Mouse (Mus musculus) lung, postnatal 25 days (tissue): ENCODE results near the gene Fam155a.
"Not testable (repeated sequence)": the region's sequence is repeated elsewhere in the genome, so short reads cannot be mapped to it uniquely, and the experiment has no call there.

Experiments
- DNase-seq: peaks from one replicate; pipeline ENCODE4 v3.0.0; 2022; ENCODE audit warnings: low spot score

Gene Fam155a

DNA sequence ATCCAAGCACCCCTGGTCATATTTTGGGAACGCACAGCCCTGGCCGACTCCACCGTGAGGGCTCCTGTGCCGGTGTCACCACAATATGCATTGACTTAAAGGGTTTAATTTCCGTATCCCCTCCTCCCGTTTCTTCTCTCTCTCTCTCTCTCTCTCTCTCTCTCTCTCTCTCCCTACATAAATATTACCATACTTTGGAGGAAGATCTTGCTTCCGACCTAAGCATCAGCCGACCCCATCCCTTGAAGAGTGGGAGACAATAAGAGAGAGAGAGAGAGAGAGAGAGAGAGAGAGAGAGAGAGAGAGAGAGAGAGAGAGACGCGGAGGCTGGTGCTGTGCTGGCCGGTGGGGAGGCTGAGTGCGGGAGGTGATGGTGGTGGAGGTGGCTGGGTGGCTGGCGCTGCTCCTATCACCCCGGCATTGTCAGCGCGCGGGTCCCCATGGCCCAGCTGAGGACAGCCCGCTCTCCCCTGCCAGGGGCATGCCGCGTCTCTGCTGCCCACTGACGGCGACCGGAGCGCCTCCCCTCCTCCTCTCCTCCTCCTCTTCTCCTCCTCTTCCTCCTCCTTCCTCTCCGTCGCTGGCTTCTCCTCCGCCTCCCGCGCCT lies at the start of gene Fam155a:
Fam155a (minus strand) TSS at position 163 of the 607 bp plus-strand sequence.
- DNase-seq = no peak

DNA sequence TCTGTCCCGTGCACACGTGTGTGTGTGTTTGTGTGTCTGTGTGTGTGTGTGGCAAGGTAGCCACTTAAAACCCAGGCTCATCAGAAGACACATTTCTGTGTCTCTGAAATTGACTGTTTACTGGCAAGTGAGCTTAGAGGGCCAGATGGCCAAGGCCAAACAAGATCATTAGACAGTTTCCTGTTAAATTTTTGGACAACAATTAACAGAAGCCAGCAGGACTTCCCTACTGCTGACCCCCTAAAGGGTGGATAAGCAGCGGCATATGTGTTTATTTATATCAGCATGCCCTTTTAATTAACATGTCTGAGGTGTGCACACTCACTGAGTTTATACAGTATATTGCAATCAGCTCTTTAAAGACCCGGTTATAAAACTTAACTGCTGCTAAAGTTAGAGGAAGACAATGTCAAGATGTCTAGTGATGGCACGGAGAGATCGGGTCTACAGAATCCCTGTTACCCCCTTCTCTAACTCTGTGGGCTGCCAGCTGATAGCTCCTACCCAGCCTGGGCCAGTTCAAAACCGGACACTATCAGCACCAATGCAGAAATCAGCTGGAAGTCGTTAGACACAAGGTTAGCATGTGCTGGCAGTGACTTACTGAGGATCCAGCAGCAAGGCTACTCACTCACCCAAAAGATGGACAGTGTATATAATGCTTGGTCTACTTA lies 42.4 kb upstream of the Fam155a start:
- no peak for DNase-seq

DNA sequence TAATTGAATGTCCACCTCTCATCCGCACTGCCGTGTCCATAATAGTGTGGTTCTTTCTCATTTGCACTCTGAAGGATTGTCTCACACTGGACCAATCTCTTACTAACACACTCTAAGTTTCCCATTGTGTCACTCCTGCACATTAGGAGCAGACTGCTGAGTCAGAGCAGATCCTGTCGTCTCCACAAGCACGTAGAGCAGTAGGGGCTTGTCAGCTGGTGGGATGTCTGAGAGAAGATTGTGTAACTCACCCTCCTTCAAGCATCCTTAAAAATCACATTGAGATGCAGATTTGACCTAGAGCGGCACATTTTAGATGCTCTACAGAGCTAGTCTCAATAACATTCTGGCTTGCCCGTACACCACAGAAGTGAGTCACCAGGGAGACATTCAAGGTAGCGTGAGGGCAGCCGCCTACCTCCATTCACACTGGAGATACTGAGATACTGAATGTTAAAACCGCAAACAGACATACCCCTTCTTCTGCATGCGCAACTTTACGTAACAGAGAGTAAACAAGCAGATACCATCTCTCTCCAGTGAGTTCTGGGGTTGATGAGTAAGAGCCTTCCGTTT lies 40.1 kb upstream of the Fam155a start:
- DNase-seq = no peak

DNA sequence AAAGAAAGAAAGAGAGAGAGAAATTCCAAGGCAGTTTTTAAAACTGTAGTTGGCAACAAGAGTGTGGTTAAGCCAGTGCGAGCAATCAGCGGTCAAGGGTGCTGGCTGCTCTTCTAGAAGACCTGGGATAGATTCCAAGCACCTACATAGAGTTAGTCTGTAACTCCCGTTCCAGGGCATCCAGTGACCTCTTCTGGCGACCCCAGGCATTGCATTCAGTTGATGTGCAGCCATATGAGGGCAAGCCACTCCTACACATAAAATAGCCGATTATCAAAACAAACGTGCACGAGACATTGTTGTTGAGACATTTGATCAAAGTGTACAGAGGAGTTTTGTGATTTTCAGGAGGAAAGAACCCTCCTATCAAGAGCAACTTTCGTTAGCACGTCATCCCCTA lies 37.6 kb upstream of the Fam155a start:
- DNase-seq = no peak

GRCm38 (mm10) chr8:9805676-9806075 lies 34.7 kb upstream of the Fam155a start:
- DNase-seq = no peak

DNA sequence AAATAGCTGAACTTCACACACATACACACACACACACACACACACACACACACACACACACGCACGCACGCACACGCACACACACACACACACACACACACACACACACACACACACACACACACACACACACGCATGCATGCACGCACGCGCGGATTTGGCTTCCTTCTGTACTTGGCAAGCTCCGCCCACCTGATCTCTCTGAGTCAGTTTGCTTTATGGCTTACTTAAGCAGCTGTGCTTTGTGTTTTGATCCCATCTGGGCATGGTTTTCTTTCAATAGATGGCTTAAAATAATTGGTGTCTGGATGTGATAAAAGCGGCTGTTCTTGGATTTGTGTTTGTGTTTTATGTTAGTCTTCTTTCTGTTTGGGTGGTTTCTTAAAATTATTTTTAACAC lies 29.4 kb upstream of the Fam155a start:
- DNase-seq = not testable (repeated sequence)

DNA sequence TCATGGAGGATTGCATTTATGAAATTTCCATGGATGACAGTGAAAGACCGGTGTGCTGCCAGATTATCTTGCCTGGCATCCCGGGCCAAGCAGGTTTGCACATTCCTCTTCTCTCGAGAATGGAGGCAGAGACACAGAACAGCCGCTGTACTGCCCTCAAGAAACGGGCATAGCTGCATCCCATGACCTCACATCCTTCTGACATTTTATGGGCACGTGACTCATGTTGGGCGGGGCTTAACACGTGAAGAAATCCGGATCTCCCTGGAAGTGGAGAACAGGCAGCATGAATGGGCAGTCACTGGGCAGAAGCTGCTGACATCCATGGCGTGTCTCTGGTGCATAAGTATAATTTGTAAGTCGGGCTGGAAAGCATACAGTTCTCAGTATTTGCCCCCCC lies 29.0 kb upstream of the Fam155a start:
- DNase-seq = no peak

- DNase-seq = no peak
Observed at GRCm38 (mm10) chr8:9797514-9797913, 26.6 kb upstream of the Fam155a start.

GRCm38 (mm10) chr8:9795724-9796123 lies 24.8 kb upstream of the Fam155a start:
- no peak for DNase-seq

- DNase-seq = no peak
Observed at GRCm38 (mm10) chr8:9793351-9793750, 22.4 kb upstream of the Fam155a start.

DNA sequence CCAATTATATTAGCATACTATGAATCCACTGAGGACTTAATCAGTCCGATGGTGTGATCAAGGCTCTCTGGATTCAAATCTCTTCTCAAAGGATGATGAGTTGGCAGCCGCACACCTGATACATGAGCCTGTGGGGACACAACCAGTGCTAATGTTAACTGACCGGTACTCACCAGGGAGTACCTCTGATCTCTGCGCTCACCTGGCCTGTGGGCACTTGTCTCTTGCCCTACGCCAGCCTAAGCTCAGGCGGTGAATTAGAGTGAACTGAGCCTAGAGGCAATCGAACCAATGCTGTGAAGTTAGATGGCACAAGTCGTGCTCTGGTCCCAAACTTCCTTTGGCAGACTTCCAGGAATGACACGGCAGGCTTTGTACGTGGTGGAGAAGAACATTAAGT lies 9.4 kb upstream of the Fam155a start:
- DNase-seq = no peak

DNA sequence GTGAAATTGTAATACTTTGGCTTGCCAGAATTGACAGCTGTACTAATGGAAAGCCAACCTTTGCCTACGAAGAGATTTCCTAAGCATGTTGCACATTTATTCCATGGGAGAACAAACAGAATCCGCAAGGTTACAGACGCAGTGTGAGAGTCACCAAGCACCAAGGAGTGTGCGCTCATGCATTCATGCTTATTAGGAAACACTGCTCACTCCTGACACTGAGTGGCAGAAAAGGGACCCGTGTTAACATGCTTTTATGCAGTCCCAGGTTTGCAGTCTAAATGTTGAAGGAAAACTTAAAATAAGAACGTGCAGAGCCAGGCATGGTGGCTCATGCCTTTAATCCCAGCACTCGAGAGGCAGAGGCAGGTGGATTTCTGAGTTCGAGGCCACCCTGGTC lies 7.2 kb upstream of the Fam155a start:
- DNase-seq = no peak

DNA sequence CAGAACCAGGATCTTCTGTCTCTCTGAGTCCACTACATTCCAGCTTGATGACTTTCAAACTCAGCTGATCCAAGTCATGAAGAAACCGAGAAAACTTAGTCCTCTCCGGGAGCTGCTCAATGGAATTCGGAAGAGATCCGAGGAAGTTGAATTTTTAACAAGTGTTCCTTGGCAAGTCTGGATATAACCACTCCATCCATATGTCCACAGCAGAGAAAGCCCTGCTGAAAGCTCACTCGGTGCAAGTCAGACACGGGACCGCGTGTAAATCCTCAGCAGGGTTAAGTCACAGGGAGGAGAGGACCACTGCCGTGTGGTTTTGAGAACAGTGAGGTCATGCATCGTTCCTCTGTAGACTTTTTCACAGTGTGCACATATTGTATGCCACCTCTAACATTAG lies 5.9 kb upstream of the Fam155a start:
- DNase-seq = no peak

DNA sequence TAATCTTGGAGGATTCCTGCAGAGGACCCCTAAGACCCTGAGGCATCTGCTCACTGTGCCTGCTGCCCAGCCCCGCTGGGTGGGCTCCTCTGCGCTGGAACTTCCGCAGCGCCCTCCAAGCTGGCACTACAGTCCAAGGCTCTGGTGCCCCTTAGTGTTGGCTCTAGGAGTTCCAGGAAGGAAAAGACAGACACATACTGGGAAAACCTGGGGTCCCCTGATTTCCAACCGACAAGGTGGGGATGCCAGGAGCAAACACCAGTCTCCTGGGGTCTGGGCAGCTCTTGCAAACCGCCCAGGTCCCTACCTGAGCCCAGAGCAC lies 1.5 kb upstream of the Fam155a start:
- no peak for DNase-seq

DNA sequence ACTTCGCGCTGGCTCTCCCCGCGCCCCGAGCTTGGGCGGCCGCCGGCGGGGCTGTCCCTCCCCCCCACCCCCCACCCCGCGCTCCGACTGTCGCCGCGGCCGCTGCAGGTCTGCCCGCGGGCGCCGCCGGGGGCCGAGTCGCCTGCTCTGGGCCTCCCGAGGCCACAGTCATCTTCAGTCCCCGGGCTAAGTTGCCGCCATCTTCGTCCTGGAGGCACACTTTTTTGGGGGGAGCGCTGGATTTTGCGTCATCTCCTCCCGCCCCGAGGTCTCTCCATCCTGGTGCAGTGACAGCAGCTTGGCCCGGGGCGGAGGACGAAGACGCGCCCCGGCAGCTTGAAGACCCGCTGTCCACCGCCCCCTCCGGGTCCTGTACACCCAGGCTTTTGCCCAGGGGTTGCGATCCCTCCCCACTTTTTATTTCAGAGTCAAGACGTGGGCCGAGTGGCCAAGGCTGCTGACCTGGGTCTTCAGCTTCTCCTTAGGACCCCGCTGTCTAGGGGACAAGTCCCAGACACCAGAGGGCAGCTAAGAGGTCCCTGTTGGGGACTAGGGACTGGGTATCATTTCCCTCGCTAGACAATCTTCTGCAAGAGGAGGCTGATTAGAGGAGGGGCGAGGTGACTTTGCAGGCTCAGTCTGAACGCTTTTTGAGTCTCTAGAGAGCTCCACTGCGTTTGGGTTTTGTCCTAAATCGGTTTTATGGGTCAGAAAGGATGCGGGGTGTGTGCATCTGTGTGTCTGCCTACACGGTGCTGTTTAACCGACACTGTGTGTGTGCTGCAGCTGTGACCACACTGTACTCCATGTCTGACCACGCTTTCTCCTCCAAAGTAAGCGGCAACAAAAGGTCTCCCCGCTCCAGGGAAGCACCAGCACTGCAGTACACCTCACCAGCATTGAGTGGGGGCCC lies 901 bp upstream of the Fam155a start:
- no peak for DNase-seq

- no peak for DNase-seq
Observed at GRCm38 (mm10) chr8:9770261-9770998, 531 bp downstream of the Fam155a start.

DNA sequence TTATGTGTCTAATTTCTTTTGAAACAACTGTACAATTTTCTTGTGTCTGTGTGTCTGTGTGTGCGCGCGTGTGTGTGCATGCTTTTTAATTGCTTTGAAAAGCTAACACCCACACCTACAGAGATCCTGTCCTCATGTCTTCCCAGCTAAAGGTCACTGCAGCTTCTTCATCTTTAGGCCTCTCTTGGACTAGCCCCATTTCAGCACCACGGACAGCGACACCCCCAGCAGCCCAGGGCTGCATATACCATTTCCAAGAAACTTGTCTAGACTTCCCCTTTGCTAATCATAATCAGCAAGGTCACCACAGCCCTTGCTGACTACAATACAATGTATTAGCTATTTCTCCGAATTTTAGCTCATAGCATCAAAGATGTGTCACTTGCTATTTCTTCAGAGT lies 1.9 kb downstream of the Fam155a start:
- DNase-seq = peak; percentile 17

- no peak for DNase-seq
Observed at GRCm38 (mm10) chr8:9735169-9735568, 35.8 kb downstream of the Fam155a start.

DNA sequence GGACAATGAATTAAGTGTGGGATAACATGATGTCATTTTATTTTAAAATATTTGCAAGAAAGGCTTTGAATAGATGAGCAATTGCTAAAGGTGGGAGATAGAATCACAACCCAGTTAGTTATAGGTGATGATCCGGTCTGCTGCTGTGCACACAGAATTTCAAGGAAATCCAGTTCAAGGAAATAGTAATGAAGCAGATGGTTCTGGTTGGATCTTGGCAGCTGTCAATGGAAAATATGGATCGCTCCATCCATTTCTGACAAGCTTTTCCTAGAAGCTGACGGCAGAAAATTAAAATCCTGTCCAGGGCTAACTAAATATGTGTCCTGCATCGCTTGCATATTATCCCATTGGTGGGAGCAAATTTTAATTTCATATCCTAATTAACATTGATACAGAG lies 61.2 kb downstream of the Fam155a start:
- DNase-seq = no peak

GRCm38 (mm10) chr8:9707433-9707832 lies 63.5 kb downstream of the Fam155a start:
- DNase-seq = no peak

DNA sequence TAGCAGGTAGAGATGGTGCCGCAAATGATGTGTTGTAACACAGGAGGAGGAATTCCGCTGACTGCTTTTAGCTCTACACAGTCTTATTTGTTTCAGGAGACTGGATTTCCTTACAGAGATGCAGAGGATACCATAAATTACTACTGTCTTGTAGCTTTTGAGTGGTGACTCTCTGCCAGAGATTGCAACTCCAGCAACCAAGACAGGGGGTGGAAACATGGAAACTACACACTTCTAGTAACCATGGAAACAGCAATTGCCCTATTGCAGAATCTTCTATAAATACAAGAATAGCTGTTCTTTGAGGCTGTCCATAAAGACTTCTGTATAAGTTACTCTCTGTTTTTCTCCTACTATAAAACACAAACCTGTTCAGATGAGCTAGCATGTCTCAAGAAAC lies 76.2 kb downstream of the Fam155a start:
- DNase-seq = no peak

- no peak for DNase-seq
Observed at GRCm38 (mm10) chr8:9692370-9692769, 78.6 kb downstream of the Fam155a start.
